Mouse (Mus musculus) brain, adult 2 months (tissue): ENCODE measurements around the gene Maco1.
A peak's percentile ranks its signal among the peaks of the same experiment; 100 is the strongest.

Experiments
- DNase-seq: peaks from one replicate; pipeline ENCODE4 v3.0.0; 2011; ENCODE audit warnings: low read depth, low spot score

The Maco1 gene

DNA sequence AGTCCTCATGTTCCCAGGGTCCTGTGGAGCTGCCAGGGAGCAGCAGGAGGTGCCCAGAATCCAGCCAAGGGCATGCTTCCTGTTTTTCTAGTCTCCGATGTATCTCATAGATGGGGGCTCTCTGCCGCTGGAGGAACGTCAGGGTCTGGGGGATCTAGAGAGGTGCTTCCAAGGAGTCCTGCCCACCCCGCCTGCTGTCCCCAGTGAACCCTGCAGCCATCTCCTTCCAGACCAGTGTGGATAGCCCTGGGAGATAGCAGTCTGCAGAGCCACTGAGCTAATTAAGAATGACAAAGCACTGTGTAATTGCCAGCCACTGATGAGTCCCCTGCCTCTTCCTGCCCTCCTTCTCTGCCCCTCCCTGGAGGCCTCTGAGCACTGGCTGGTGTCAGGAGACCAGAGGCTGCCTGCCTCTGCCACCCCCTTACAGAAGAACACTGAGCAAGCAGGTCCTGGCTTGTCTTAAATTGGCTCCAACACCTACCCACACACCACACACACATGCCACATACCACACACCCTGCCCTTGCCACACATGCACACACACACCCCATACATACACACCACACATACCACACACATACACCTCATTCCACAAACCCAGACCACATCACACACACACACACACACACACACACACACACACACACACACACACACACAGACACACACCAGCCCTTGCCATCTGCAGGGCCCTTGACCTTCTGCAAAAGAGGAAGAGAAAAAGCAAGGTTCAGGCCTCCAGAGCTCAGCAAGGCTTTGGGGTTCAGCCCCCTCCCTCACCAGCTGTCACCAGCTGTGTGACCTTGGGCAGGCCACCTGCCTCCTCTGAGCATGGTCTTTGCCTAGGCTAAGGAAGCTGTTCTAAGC is 80.1 kb downstream of the Maco1 start:
- DNase-seq: peak; percentile 57

DNA sequence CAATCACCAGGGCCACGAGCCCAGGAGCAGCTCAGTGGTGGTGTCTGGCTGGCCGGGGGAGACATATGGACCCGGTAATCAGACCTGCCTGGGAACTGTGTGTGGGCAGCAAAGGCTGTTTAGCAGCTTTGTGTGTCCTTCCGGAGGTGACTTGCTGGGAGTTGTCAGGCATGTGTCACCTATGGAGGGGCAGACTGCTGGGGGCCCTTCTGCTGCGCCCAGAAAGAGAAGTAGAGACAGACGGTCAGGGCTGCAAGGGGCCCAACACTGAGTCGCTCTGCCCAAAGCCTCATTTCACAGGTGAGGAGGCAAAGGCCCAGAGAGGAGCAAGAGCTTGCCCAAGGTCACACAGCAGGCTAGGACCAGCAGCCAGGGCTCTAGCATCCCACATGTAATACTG is 83.3 kb downstream of the Maco1 start:
- peak; percentile 94 for DNase-seq

- DNase-seq: peak; percentile 70
Observed at GRCm38 (mm10) chr4:134769081-134769811, 83.9 kb downstream of the Maco1 start.

DNA sequence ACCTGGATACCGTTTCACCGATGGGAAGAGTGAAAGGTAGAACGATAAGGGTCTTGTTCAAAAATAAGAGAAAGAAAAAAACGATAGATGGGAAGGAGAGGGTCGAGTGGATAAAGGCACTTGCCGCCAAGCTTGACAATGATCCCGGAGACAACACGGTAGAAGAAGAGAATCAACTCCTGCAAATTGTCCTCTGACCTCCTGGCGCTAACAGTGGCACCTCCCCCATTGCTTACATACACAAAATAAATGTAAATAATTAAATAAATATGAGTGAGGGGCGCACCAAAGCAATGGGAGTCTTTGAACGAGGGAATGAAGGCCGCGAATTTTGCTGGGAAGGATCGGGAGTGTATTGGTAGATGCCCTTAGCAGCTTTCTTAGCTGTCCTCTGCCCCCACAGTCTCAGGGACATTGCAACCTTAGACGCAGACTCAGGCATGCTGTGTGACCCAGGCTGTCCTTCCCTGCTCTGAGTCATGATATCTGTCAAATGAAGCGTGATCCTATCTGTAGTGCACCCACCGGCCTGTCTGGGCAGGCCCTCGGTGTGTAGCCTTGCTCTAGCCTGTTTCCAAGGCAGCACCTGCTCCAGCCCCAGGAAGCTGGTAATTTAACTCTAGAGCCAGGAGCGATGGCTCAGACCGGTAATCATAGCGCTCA is 84.8 kb downstream of the Maco1 start:
- DNase-seq: peak; percentile 90

- DNase-seq: peak; percentile 76
Observed at GRCm38 (mm10) chr4:134767426-134768225, 85.5 kb downstream of the Maco1 start, which contains the start of gene Ldlrap1. Gene Ldlrap1, minus strand, starts transcription at chr4:134768024.

GRCm38 (mm10) chr4:134766904-134767425 is 86.2 kb downstream of the Maco1 start:
- DNase-seq: peak; percentile 66

GRCm38 (mm10) chr4:134766277-134766676 is 86.9 kb downstream of the Maco1 start:
- no peak for DNase-seq

GRCm38 (mm10) chr4:134764333-134764732 is 88.8 kb downstream of the Maco1 start:
- DNase-seq: no peak

DNA sequence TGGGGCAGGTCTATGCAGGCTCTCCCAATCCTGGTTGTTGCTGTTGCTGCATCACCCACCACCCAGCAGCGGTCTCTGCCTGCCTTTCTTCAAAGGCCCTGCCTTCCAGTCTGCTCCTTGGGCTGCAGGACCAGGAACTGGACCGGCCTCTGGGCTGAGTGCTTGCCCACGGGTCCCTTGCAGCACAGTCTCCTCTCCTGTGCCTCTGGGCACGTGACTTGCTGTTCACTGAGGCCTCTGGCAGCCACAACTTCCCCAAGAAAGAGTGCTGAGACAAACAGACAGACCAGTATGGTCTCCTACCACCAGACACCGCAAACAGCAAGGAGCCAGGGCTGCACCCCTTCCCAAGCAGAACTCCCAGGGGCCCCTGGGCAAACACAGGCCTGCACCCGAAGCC is 90.8 kb downstream of the Maco1 start:
- peak; percentile 38 for DNase-seq

GRCm38 (mm10) chr4:134760793-134761201 is 92.3 kb downstream of the Maco1 start:
- peak; percentile 47 for DNase-seq

DNA sequence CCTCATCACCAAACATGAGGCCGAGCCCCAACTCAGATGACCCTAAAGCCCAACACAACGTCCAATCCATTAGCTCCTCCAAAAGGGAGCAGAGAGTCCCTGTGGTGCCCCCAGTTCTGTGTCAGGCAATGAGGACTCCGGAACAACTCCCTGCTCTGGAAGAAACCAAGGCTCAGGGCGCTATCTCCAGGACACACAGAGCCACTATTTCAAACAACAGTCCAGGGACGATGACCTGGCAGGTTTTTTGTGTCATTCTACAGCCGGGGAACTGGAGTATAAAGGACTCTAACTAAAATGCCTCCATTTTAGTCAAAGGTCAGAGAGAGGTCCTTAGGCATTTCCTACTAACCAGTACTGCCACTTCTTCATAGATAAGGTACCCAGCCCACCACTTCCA is 92.9 kb downstream of the Maco1 start:
- DNase-seq: no peak

DNA sequence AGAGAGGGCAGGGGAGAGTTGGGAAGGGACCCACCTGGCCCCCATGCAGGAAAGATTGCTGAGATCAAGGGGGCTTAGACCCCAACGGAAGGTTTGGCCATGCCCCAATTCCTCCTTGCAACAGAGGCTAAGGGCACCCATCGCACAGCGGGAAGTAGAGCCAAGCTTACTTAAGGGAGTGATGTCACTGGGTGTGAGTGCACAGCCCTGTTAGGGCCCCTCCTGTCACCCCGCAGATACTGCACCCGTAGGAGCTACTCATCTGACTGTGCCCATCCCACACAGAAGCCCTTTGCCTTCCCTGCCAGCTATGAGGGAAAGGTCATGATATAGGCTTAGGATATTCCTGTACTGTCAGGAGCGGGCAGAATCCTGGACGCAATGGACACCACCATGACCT is 93.6 kb downstream of the Maco1 start:
- no peak for DNase-seq

GRCm38 (mm10) chr4:134758922-134759321 is 94.2 kb downstream of the Maco1 start:
- DNase-seq: no peak

DNA sequence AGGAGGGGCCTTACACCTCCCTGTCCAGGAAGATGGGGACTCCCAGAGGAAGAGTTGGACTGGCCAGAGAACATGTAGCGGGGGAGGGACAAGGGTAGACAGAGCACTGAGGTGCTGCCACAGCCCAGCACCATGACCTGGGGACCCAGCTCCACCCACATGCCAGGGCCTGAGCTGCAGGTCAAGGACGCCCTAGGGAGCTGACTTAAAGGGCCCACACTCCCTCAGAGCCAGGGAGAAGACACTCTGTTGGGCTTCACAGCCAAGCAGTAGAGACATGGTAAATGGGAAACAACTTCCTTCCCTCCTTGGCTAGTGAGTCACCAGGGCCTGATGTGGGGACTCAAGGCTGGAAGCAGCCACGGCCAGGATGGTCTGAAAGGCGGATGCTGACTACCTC is 94.8 kb downstream of the Maco1 start:
- no peak for DNase-seq

DNA sequence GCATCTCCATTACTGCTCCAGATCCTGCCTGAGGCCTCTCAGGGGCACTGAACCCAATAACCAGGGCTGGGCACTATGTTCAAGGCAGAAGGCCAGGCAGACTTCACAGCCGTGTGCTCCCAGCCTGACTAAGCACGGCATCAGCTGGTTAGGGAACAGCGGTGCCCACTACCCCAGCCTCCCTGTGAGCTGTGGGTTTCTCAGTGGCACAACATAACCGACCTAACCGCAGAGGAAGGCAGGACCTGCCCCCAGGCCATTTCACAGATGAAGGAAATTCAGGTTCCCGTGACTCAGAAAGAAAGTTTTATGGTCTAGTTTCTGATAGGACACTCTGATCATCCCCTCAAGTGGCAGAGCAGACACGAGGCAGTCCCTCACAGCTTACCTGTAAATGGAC is 96.2 kb downstream of the Maco1 start:
- DNase-seq: no peak

- DNase-seq: no peak
Observed at GRCm38 (mm10) chr4:134754941-134755340, 98.2 kb downstream of the Maco1 start.

DNA sequence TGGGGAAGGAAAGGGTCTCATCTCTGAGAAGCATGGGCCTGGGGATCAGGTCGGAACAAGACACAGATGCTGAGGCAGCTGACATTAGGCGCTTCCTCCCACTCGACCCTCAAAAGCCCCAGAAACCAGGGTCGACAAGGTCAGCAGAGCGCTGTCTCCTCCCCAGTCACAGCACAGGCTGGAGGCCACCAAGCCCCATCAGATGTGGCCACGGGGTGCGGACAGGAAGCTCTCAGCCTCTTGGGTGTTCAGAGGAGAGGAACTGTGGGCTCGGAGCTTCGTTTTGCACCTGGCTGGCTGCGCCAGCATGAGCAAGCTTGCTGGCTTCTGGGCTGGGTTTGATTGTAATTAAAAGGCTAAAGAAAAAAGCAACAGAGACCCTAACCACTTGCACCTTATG is 98.8 kb downstream of the Maco1 start:
- DNase-seq: no peak

DNA sequence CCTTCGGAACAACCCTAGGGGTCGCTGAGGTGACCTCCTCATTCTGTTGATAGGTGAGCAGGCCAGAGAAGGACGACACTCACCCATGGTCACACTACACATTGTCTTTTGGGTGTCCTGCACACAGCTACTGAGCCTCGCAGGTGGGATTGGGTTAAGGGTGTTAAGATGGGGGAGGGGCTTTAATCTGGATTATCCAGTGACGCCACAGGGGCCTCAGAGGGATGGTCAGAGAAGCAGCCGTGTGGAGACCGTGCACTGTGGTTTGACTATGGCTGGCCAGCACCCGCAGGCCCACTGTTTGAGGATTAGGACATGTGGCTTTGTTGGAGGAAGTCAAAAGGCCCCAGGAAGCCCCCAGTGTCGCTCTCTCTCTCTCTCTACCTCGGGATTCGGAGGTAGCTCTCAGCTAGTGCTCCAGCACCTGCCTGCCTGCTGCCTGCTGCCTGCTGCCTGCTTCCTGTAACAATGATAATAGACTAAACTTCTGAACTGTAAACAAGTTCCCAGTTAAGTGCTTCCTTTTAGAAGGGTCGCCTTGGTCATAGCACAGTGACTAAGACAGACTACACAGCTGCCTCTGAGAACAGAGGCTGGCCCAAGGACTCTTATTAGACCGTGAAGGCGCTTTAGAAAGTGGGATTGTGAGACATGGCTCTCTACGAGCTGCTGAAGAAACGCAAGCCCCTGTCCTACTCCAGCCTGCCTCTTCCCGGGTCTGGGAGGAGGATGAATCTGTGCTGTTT is 99.5 kb downstream of the Maco1 start:
- DNase-seq: no peak

DNA sequence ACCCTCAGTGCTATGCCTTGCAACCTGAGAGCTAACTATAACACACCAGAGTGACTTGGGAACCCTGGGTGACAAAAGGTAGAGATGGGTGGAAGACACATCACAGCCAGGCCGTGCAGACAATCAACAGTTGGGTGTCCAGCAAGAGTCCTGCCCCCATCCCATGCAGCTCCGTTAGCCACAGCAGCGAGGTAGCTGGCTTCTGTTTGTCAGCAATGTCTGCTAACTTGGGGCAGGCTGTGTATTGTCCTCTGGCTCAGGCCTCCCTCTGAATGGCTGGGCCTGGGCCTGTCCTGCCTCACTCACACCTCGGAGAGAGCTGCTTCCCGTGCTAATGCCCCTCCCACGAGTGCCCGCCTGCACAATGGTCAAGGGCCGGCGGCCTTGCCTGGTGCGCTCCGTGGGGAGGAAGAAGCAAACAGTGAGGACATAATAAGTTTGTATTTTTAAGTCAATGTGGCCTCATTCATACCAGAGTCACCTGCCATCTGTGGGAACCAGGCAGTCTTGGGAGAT is 100.2 kb downstream of the Maco1 start:
- no peak for DNase-seq
